Mouse (Mus musculus): ENCODE data around the gene Mrps18c. TPM values are rescaled to one million over a fixed set of nuclear protein-coding genes. Genes with fewer than 3 reads are reported as not detected.

Gene Mrps18c
- polyA plus RNA-seq, 1 experiment from 2014 or later = 153 TPM

GRCm38 (mm10) chr5:100819568-100820480 is 21.4 kb downstream of the Mrps18c start:
- peak overlapping the region; percentile 87 for H3K4me2 ChIP-seq (ENCODE audit: low read depth, low read length)
- H3K27me3 ChIP-seq (replicated peaks; ENCODE audit: control insufficient read depth, insufficient read depth, low read length) = no peaks in the 10 kb centered on the region
- DNase-seq (ENCODE audit: low spot score) = no peak

GRCm38 (mm10) chr5:100820483-100821184 is 22.2 kb downstream of the Mrps18c start, which contains the start of gene Abraxas1:
Abraxas1 (minus strand) TSS chr5:100820965.
- peak within 1 kb of the TSS; percentile 91 for H3K4me3 ChIP-seq (ENCODE audit: low read depth, low read length)
- DNase-seq (ENCODE audit: low spot score) (peak; percentile 91), ATAC-seq (ENCODE audit: low read depth) (peak; percentile 97)
- 0 out of 2 replicates have a peak, but pooled peaks cover 12% of the 10 kb centered on the region for H3K36me3 ChIP-seq (ENCODE audit: control insufficient read depth, insufficient read depth, low read length)
- H3K9me3 ChIP-seq (ENCODE audit: control insufficient read depth, low read length) = no peaks in the 10 kb centered on the region
- H3K27me3 ChIP-seq (replicated peaks; ENCODE audit: control insufficient read depth, insufficient read depth, low read length) = no peaks in the 10 kb centered on the region
- H3K9ac ChIP-seq (ENCODE audit: low read depth, low read length) = peak within 1 kb of the TSS; percentile 98
- peaks cover 4% of the 10 kb centered on the region; the same call in 1 of the 2 replicates for H3K4me1 ChIP-seq (ENCODE audit: control insufficient read depth, insufficient read depth, low read length)
- H3K4me2 ChIP-seq (ENCODE audit: low read depth, low read length) = peak within 1 kb of the TSS; percentile 87
- WGBS = under 1% methylated on average over 48 of the region's 63 CpGs
- peak within 1 kb of the TSS; percentile 86 for H3K27ac ChIP-seq (replicated peaks; ENCODE audit: low read depth, low read length)

More at GRCm38 (mm10) chr5:100819568-100820480, 21.4 kb downstream of the Mrps18c start:
- Histone ChIP-seq H3K27ac (replicated peaks; ENCODE audit: low read depth, low read length) (peak overlapping the region; percentile 86; the same call in 1 of the 2 replicates), H3K4me1 (ENCODE audit: control insufficient read depth, insufficient read depth, low read length) (peaks cover 4% of the 10 kb centered on the region; the same call in 1 of the 2 replicates), H3K36me3 (ENCODE audit: control insufficient read depth, insufficient read depth, low read length) (0 out of 2 replicates have a peak, but pooled peaks cover 13% of the 10 kb centered on the region), H3K4me3 (ENCODE audit: low read depth, low read length) (peak overlapping the region; percentile 91), H3K9ac (ENCODE audit: low read depth, low read length) (peak overlapping the region; percentile 98), H3K9me3 (ENCODE audit: control insufficient read depth, low read length) (no peaks in the 10 kb centered on the region)
- no peak for ATAC-seq (ENCODE audit: low read depth)
- 25% methylated on average over 16 of the region's 16 CpGs for WGBS

GRCm38 (mm10) chr5:100821375-100821774 is 22.9 kb downstream of the Mrps18c start:
- DNase-seq (ENCODE audit: low spot score) = no peak
- H3K4me3 ChIP-seq (ENCODE audit: low read depth, low read length) = peak overlapping the region; percentile 91

GRCm38 (mm10) chr5:100822826-100823225 is 24.4 kb downstream of the Mrps18c start:
- Histone ChIP-seq H3K27ac (replicated peaks; ENCODE audit: low read depth, low read length) (no peak overlapping the region), H3K9me3 (ENCODE audit: control insufficient read depth, low read length) (no peaks in the 10 kb centered on the region), H3K4me2 (ENCODE audit: low read depth, low read length) (no peak overlapping the region), H3K4me1 (ENCODE audit: control insufficient read depth, insufficient read depth, low read length) (peaks cover 4% of the 10 kb centered on the region; the same call in 1 of the 2 replicates), H3K27me3 (replicated peaks; ENCODE audit: control insufficient read depth, insufficient read depth, low read length) (no peaks in the 10 kb centered on the region), H3K4me3 (ENCODE audit: low read depth, low read length) (no peak overlapping the region), H3K36me3 (ENCODE audit: control insufficient read depth, insufficient read depth, low read length) (no peaks in the 10 kb centered on the region), H3K9ac (ENCODE audit: low read depth, low read length) (no peak overlapping the region)
- 77% methylated on average over 7 of the region's 7 CpGs for WGBS
- DNase-seq (ENCODE audit: low spot score) (no peak), ATAC-seq (ENCODE audit: low read depth) (no peak)

More at GRCm38 (mm10) chr5:100821375-100821774, 22.9 kb downstream of the Mrps18c start:
- WGBS = 78% methylated on average over 8 of the region's 8 CpGs
- Histone ChIP-seq H3K36me3 (ENCODE audit: control insufficient read depth, insufficient read depth, low read length) (0 out of 2 replicates have a peak, but pooled peaks cover 4% of the 10 kb centered on the region), H3K27me3 (replicated peaks; ENCODE audit: control insufficient read depth, insufficient read depth, low read length) (no peaks in the 10 kb centered on the region), H3K4me1 (ENCODE audit: control insufficient read depth, insufficient read depth, low read length) (peaks cover 4% of the 10 kb centered on the region; the same call in 1 of the 2 replicates), H3K9me3 (ENCODE audit: control insufficient read depth, low read length) (no peaks in the 10 kb centered on the region), H3K4me2 (ENCODE audit: low read depth, low read length) (peak overlapping the region; percentile 87), H3K27ac (replicated peaks; ENCODE audit: low read depth, low read length) (no peak overlapping the region), H3K9ac (ENCODE audit: low read depth, low read length) (no peak overlapping the region)
- ATAC-seq (ENCODE audit: low read depth) = no peak

GRCm38 (mm10) chr5:100825975-100826374 is 27.5 kb downstream of the Mrps18c start:
- no peak overlapping the region for H3K27ac ChIP-seq (replicated peaks; ENCODE audit: low read depth, low read length)
- 25% methylated on average over 2 of the region's 2 CpGs for WGBS
- H3K27me3 ChIP-seq (replicated peaks; ENCODE audit: control insufficient read depth, insufficient read depth, low read length) = no peaks in the 10 kb centered on the region
- peak; percentile 41; the same call in 1 of the 2 replicates for ATAC-seq (ENCODE audit: low read depth)
- H3K9ac ChIP-seq (ENCODE audit: low read depth, low read length) = no peak overlapping the region
- no peak overlapping the region for H3K4me3 ChIP-seq (ENCODE audit: low read depth, low read length)
- no peak overlapping the region for H3K4me2 ChIP-seq (ENCODE audit: low read depth, low read length)
- H3K9me3 ChIP-seq (ENCODE audit: control insufficient read depth, low read length) = no peaks in the 10 kb centered on the region
- H3K36me3 ChIP-seq (ENCODE audit: control insufficient read depth, insufficient read depth, low read length) = no peaks in the 10 kb centered on the region
- DNase-seq (ENCODE audit: low spot score) = peak; percentile 59
- H3K4me1 ChIP-seq (ENCODE audit: control insufficient read depth, insufficient read depth, low read length) = no peaks in the 10 kb centered on the region; the same call in 1 of the 2 replicates

- Histone ChIP-seq H3K9me3 (ENCODE audit: control insufficient read depth, low read length) (no peaks in the 10 kb centered on the region), H3K4me2 (ENCODE audit: low read depth, low read length) (no peak overlapping the region), H3K27me3 (replicated peaks; ENCODE audit: control insufficient read depth, insufficient read depth, low read length) (no peaks in the 10 kb centered on the region), H3K4me1 (ENCODE audit: control insufficient read depth, insufficient read depth, low read length) (no peaks in the 10 kb centered on the region), H3K27ac (replicated peaks; ENCODE audit: low read depth, low read length) (no peak overlapping the region), H3K9ac (ENCODE audit: low read depth, low read length) (no peak overlapping the region), H3K4me3 (ENCODE audit: low read depth, low read length) (no peak overlapping the region), H3K36me3 (ENCODE audit: control insufficient read depth, insufficient read depth, low read length) (no peaks in the 10 kb centered on the region)
- ATAC-seq (ENCODE audit: low read depth) = no peak
- WGBS = 51% methylated on average over 7 of the region's 7 CpGs
- DNase-seq (ENCODE audit: low spot score) = no peak
Observed at GRCm38 (mm10) chr5:100826531-100826930, 28.1 kb downstream of the Mrps18c start.

- H3K9me3 ChIP-seq (ENCODE audit: control insufficient read depth, low read length) = no peaks in the 10 kb centered on the region
Observed at GRCm38 (mm10) chr5:100828701-100829100, 30.3 kb downstream of the Mrps18c start.

GRCm38 (mm10) chr5:100832680-100833079 is 34.3 kb downstream of the Mrps18c start:
- WGBS = 86% methylated on average over 3 of the region's 3 CpGs
- Histone ChIP-seq H3K9me3 (ENCODE audit: control insufficient read depth, low read length) (no peaks in the 10 kb centered on the region), H3K36me3 (ENCODE audit: control insufficient read depth, insufficient read depth, low read length) (no peaks in the 10 kb centered on the region), H3K4me1 (ENCODE audit: control insufficient read depth, insufficient read depth, low read length) (no peaks in the 10 kb centered on the region), H3K27me3 (replicated peaks; ENCODE audit: control insufficient read depth, insufficient read depth, low read length) (no peaks in the 10 kb centered on the region), H3K9ac (ENCODE audit: low read depth, low read length) (no peak overlapping the region), H3K4me3 (ENCODE audit: low read depth, low read length) (no peak overlapping the region), H3K4me2 (ENCODE audit: low read depth, low read length) (no peak overlapping the region), H3K27ac (replicated peaks; ENCODE audit: low read depth, low read length) (no peak overlapping the region)
- ATAC-seq (ENCODE audit: low read depth) (no peak), DNase-seq (ENCODE audit: low spot score) (no peak)

More at GRCm38 (mm10) chr5:100828701-100829100, 30.3 kb downstream of the Mrps18c start:
- ATAC-seq (ENCODE audit: low read depth) = no peak
- DNase-seq (ENCODE audit: low spot score) = no peak
- Histone ChIP-seq H3K36me3 (ENCODE audit: control insufficient read depth, insufficient read depth, low read length) (no peaks in the 10 kb centered on the region), H3K4me1 (ENCODE audit: control insufficient read depth, insufficient read depth, low read length) (no peaks in the 10 kb centered on the region), H3K27me3 (replicated peaks; ENCODE audit: control insufficient read depth, insufficient read depth, low read length) (no peaks in the 10 kb centered on the region), H3K9ac (ENCODE audit: low read depth, low read length) (no peak overlapping the region), H3K27ac (replicated peaks; ENCODE audit: low read depth, low read length) (no peak overlapping the region), H3K4me3 (ENCODE audit: low read depth, low read length) (no peak overlapping the region), H3K4me2 (ENCODE audit: low read depth, low read length) (no peak overlapping the region)
- WGBS = 69% methylated on average over 3 of the region's 3 CpGs
